Mouse (Mus musculus) retina, postnatal 7 days (tissue): ENCODE measurements around the gene Hmg20a.

ENCODE experiments used
- DNase-seq: peaks from one replicate; pipeline ENCODE4 v3.0.0-alpha.2; 2012; ENCODE audit warnings: low read depth, low spot score

Gene Hmg20a

GRCm38 (mm10) chr9:56497181-56497864, 78.9 kb downstream of the Hmg20a start:
- DNase-seq = no peak

GRCm38 (mm10) chr9:56499324-56500067, 81.1 kb downstream of the Hmg20a start:
- no peak for DNase-seq

- no peak for DNase-seq
Measured at GRCm38 (mm10) chr9:56500893-56501590, 82.6 kb downstream of the Hmg20a start.

GRCm38 (mm10) chr9:56501721-56502542, 83.5 kb downstream of the Hmg20a start:
- no peak for DNase-seq

GRCm38 (mm10) chr9:56502543-56502971, 84.1 kb downstream of the Hmg20a start:
- no peak for DNase-seq

GRCm38 (mm10) chr9:56503621-56504500, 85.5 kb downstream of the Hmg20a start:
- no peak for DNase-seq

GRCm38 (mm10) chr9:56504511-56504910, 86.1 kb downstream of the Hmg20a start:
- DNase-seq = no peak

GRCm38 (mm10) chr9:56505083-56505792, 86.8 kb downstream of the Hmg20a start:
- no peak for DNase-seq

- peak; percentile 59 for DNase-seq
Measured at GRCm38 (mm10) chr9:56505793-56506755, 87.7 kb downstream of the Hmg20a start.

GRCm38 (mm10) chr9:56506931-56507681, 88.7 kb downstream of the Hmg20a start:
- DNase-seq = no peak

- DNase-seq = no peak
Measured at GRCm38 (mm10) chr9:56507682-56508061, 89.3 kb downstream of the Hmg20a start.

- DNase-seq = no peak
Measured at GRCm38 (mm10) chr9:56508835-56509451, 90.5 kb downstream of the Hmg20a start.

- no peak for DNase-seq
Measured at GRCm38 (mm10) chr9:56510281-56510680, 91.9 kb downstream of the Hmg20a start.

GRCm38 (mm10) chr9:56512486-56512885, 94.1 kb downstream of the Hmg20a start:
- no peak for DNase-seq

GRCm38 (mm10) chr9:56515110-56515509, 96.7 kb downstream of the Hmg20a start:
- DNase-seq = no peak

- no peak for DNase-seq
Measured at GRCm38 (mm10) chr9:56516219-56516618, 97.8 kb downstream of the Hmg20a start.

- no peak for DNase-seq
Measured at GRCm38 (mm10) chr9:56516692-56517263, 98.4 kb downstream of the Hmg20a start.
